Mouse (Mus musculus) limb, embryonic 14.5 days (tissue): Measurements from ENCODE around the gene Enah. TPM values are rescaled to one million over a fixed set of nuclear protein-coding genes. Genes with fewer than 3 reads are reported as not detected.
A peak's percentile ranks its signal among the peaks of the same experiment; 100 is the strongest.

Experiments
- ATAC-seq: fragments of 200-750 bp; cut with Nextera tagmentation; 2 replicates; pipeline ENCODE4 v1.8.0; 2017; ENCODE audit warnings: low read depth, moderate number of reproducible peaks, moderate TSS enrichment; ENCODE audit not compliant: low FRiP score
- DNase-seq: peaks from one replicate; pipeline ENCODE4 v3.0.0-alpha.2; 2015; ENCODE audit warnings: low spot score
- H3K27ac ChIP-seq: fragments of 300-500 bp; sonication (generic); replicated peaks from 2 replicates; pipeline ENCODE4 v1.5.1; 2014; ENCODE audit warnings: low read depth, mild to moderate bottlenecking, low read length, moderate library complexity, mixed read lengths
- H3K27me3 ChIP-seq: fragments of 300-500 bp; sonication (generic); 2 replicates; pipeline ENCODE4 v1.6.1; 2014; ENCODE audit warnings: low read length, mixed read lengths; ENCODE audit not compliant: control insufficient read depth, insufficient read depth
- H3K36me3 ChIP-seq: fragments of 300-500 bp; sonication (generic); 2 replicates; pipeline ENCODE4 v1.6.1; 2014; ENCODE audit warnings: mild to moderate bottlenecking, low read length, moderate library complexity, mixed read lengths; ENCODE audit not compliant: control insufficient read depth, insufficient read depth
- H3K4me1 ChIP-seq: fragments of 300-500 bp; sonication (generic); 2 replicates; pipeline ENCODE4 v1.6.1; 2014; ENCODE audit warnings: antibody characterized with exemption, low read length, mixed read lengths; ENCODE audit not compliant: control insufficient read depth, insufficient read depth
- H3K4me2 ChIP-seq: fragments of 300-500 bp; sonication (generic); replicated peaks from 2 replicates; pipeline ENCODE4 v1.6.1; 2014; ENCODE audit warnings: low read depth, mild to moderate bottlenecking, low read length, moderate library complexity; ENCODE audit not compliant: severe bottlenecking
- H3K4me3 ChIP-seq: fragments of 300-500 bp; sonication (generic); replicated peaks from 2 replicates; pipeline ENCODE4 v1.5.1; 2014; ENCODE audit warnings: low read length
- H3K9ac ChIP-seq: fragments of 300-500 bp; sonication (generic); 2 replicates; pipeline ENCODE4 v1.6.1; 2014; ENCODE audit warnings: mild to moderate bottlenecking, low read depth, low read length, moderate library complexity; ENCODE audit not compliant: severe bottlenecking
- H3K9me3 ChIP-seq: fragments of 300-500 bp; sonication (generic); 2 replicates; pipeline ENCODE4 v1.6.1; 2016; ENCODE audit warnings: low read length; ENCODE audit not compliant: control insufficient read depth
- POLR2A ChIP-seq: fragments of 200-500 bp; IDR thresholded peaks from 2 replicates; pipeline ENCODE4 v1.8.0; 2012; ENCODE audit warnings: inconsistent platforms, mild to moderate bottlenecking, moderate library complexity, borderline replicate concordance; ENCODE audit not compliant: insufficient read depth, insufficient read length; ENCODE audit errors: extremely low read depth
- WGBS: fragments of 180-500 bp; shearing (Covaris S2); extraction: QIAGEN DNeasy Blood & Tissue Kit; methylation state at CpG from one replicate; pipeline ENCODE4 v1.1.7; 2014; 5-methylcytosine and 5-hydroxymethylcytosine counted together
- polyA plus RNA-seq, 2 experiments: library from polyadenylated mRNA; depleted of rRNA in 1 of 2; stranded (reverse) in 1 of 2; unstranded in 1 of 2; fragments of >200 nt; fragmentation: Nextera tagmentation in 1 of 2; extraction: Ambion mirVana in 1 of 2; gene quantifications; 2 replicates each; pipeline versions ENCODE4 v1.2.1 to v1.2.3; 2012 to 2014

Gene Enah
- polyA plus RNA-seq, 2 experiments, result 29.3 to 89.2 TPM

DNA sequence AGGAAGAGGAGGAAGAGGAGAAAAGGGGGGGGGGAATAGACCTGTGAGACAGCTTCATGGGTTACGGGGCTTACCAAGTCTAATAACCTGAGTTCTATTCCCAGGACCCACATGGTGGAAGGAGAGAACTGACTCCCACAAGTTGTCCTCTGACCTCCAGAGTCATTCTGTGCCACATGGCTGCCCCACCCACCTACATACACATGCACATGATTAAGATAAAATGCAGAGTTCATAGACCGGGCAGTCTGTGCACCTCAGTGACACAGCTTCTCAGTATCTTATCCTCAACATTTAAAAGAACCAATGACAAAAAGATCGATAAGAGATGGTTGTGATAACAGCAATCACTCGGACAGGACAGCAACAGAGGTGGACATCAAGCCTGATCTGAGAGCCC is 41.4 kb upstream of the Enah start:
- 75% methylated on average over 4 of the region's 4 CpGs for WGBS
- Histone ChIP-seq H3K4me2 (no peak overlapping the region), H3K4me1 (no peaks in the 10 kb centered on the region), H3K36me3 (no peaks in the 10 kb centered on the region), H3K27me3 (no peaks in the 10 kb centered on the region), H3K9me3 (no peaks in the 10 kb centered on the region), H3K4me3 (no peak overlapping the region), H3K27ac (no peak overlapping the region), H3K9ac (no peak overlapping the region)
- no peak for DNase-seq
- TF ChIP-seq POLR2A, result no peak
- ATAC-seq, result no peak

DNA sequence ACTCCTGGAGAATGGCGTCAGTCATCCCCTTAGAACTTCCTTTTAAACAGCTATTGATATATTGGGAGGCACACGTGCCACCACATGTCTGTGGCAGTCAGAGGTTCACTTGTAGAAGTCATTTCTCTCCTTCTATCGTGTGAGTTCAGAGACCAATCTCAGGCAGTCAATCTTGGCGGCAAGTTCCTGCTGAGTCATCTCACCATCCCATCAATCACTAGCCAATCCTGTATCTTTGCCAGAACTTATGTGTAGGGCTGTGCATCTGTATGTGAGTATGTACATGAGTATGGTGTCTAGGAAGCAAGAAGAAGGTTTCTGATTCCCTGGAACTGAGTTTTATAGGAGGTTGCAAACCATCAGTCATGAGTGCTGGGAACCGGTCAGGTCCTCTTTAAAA is 40.0 kb upstream of the Enah start:
- no peaks in the 10 kb centered on the region for H3K36me3 ChIP-seq
- 80% methylated on average over 5 of the region's 5 CpGs for WGBS
- H3K9me3 ChIP-seq, result no peaks in the 10 kb centered on the region
- H3K27ac ChIP-seq, result no peak overlapping the region
- H3K9ac ChIP-seq, result no peak overlapping the region
- TF ChIP-seq POLR2A, result no peak
- no peaks in the 10 kb centered on the region for H3K4me1 ChIP-seq
- no peaks in the 10 kb centered on the region for H3K27me3 ChIP-seq
- ATAC-seq (no peak), DNase-seq (no peak)
- no peak overlapping the region for H3K4me3 ChIP-seq
- H3K4me2 ChIP-seq, result no peak overlapping the region

DNA sequence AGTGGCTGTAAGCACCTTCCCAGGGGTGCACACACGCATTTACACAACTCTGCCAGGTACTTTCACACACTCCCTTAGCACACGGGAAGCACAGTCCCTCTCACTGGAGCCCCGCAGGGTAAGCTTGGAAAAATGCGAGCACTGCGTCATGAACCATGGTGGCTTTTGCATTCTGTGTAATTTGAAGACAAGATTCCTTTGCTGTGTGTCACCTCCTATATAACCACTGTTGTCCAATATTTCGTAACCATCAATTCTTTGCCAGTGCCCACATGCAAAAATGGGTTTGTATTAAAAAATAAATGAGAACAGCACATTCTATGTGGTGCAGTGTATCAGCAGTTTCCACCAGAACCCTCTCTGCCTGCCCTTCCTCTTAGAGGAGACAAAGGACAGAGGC is 38.2 kb upstream of the Enah start:
- H3K9ac ChIP-seq, result no peak overlapping the region
- no peaks in the 10 kb centered on the region for H3K36me3 ChIP-seq
- no peak overlapping the region for H3K27ac ChIP-seq
- H3K27me3 ChIP-seq, result no peaks in the 10 kb centered on the region
- 70% methylated on average over 6 of the region's 6 CpGs for WGBS
- TF ChIP-seq POLR2A, result no peak
- no peak overlapping the region for H3K4me2 ChIP-seq
- ATAC-seq (no peak), DNase-seq (no peak)
- no peaks in the 10 kb centered on the region for H3K9me3 ChIP-seq
- H3K4me3 ChIP-seq, result no peak overlapping the region
- peaks cover 3% of the 10 kb centered on the region for H3K4me1 ChIP-seq

DNA sequence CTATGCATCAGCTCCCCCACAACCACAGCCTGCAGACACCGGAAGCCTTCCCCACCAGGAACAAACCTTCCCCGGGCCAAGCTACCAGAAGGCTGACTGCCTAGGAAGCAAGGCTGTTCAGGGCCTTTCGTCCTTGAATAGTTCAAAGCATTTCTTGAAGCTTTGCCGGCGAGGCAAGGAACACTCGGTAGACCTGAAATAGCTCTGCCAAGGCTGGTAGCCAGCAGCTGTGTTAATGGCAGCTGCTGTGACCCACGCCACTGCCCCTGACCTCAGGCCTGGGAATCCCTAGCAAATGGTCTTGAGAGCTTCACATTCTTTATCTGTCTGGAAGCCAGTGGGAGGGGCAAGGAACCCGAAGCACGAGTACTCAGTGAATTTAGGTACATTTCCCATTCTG is 35.3 kb upstream of the Enah start:
- Histone ChIP-seq H3K4me1 (peaks cover 6% of the 10 kb centered on the region), H3K9ac (no peak overlapping the region), H3K4me2 (no peak overlapping the region), H3K4me3 (no peak overlapping the region), H3K9me3 (no peaks in the 10 kb centered on the region), H3K27me3 (no peaks in the 10 kb centered on the region), H3K27ac (no peak overlapping the region), H3K36me3 (no peaks in the 10 kb centered on the region)
- TF ChIP-seq POLR2A, result no peak
- DNase-seq (peak; percentile 31), ATAC-seq (peak; percentile 48; the same call in 1 of the 2 replicates)
- 28% methylated on average over 9 of the region's 9 CpGs for WGBS

DNA sequence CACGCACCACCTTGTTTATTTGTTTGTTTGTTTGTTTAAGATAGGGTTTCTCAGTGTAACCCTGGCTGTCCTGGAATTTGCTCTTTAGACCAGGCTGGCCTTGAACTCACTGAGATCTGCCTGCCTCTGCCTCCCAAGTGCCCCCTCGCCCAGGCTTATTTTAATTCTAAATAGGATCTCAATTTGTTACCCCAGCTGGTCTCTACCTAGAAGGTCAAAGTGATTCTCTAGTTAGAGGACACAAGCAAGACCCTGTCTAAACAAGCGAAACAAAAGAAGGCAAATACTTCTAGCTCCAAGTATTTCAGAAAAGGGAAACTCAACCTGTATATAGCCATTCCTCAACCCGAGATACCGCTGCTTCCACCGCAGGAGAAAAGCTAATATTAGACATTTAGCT is 34.9 kb upstream of the Enah start:
- Histone ChIP-seq H3K4me2 (no peak overlapping the region), H3K27ac (no peak overlapping the region), H3K36me3 (no peaks in the 10 kb centered on the region), H3K9ac (no peak overlapping the region), H3K4me3 (no peak overlapping the region), H3K9me3 (no peaks in the 10 kb centered on the region), H3K4me1 (peaks cover 6% of the 10 kb centered on the region), H3K27me3 (no peaks in the 10 kb centered on the region)
- WGBS, result 89% methylated on average over 6 of the region's 6 CpGs
- ATAC-seq (no peak), DNase-seq (no peak)
- TF ChIP-seq POLR2A, result no peak

DNA sequence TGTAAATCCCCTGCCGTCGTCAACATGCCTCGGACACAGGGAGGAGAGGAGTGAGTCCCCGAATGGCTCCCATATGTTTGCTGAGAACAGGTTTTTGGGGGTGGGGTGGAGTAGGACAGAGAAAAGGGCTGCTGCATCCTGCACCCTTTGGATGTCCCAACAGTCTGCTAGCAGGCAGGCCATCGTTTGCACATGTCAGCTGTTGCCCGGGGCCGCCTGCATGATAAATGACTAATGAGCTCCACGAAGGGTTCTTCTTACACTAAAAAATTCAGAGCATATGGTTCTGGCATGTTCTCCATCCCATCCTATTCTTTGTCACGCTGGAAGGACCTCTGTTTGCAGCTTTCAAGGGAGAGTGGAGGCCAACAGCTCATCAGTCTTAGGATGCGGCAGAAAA is 33.2 kb upstream of the Enah start:
- DNase-seq (peak; percentile 72), ATAC-seq (peak; percentile 64)
- 20% methylated on average over 10 of the region's 10 CpGs for WGBS
- TF ChIP-seq POLR2A, result no peak
- H3K27me3 ChIP-seq, result no peaks in the 10 kb centered on the region
- peaks cover 6% of the 10 kb centered on the region for H3K4me1 ChIP-seq
- no peak overlapping the region for H3K9ac ChIP-seq
- H3K36me3 ChIP-seq, result no peaks in the 10 kb centered on the region
- H3K4me2 ChIP-seq, result no peak overlapping the region
- peak overlapping the region; percentile 52; the same call in 1 of the 2 replicates for H3K27ac ChIP-seq
- no peak overlapping the region for H3K4me3 ChIP-seq
- H3K9me3 ChIP-seq, result no peaks in the 10 kb centered on the region
